Mouse (Mus musculus): ENCODE data around the gene Zfp219. TPM values are rescaled to one million over a fixed set of nuclear protein-coding genes. Genes with fewer than 3 reads are reported as not detected.

The Zfp219 gene
- polyA plus RNA-seq, 1 experiment: 25.9 TPM

GRCm38 (mm10) chr14:51987177-51987576 lies 33.4 kb downstream of the Zfp219 start:
- no peaks in the 10 kb centered on the region; the same call in 1 of the 2 replicates for H3K4me1 ChIP-seq (ENCODE audit: control insufficient read depth, insufficient read depth, low read length)
- TF ChIP-seq CTCF (IDR thresholded peaks at IDR 0.05; ENCODE audit: control insufficient read depth, insufficient read depth, low read length): no peak
- TF ChIP-seq POLR2A (IDR thresholded peaks at IDR 0.05; ENCODE audit: borderline replicate concordance, control insufficient read depth, low read depth, low read length): no peak
- H3K27ac ChIP-seq (ENCODE audit: control insufficient read depth, insufficient read depth, low read depth, low read length, poor library complexity): no peak overlapping the region
- 70% methylated on average over 6 of the region's 6 CpGs for WGBS
- H3K4me3 ChIP-seq (replicated peaks; ENCODE audit: control insufficient read depth, low read depth, low read length): no peak overlapping the region

- no peak overlapping the region for H3K27ac ChIP-seq (ENCODE audit: control insufficient read depth, insufficient read depth, low read depth, low read length, poor library complexity)
- TF ChIP-seq CTCF (IDR thresholded peaks at IDR 0.05; ENCODE audit: control insufficient read depth, insufficient read depth, low read length): no peak
- no peak for TF ChIP-seq POLR2A (IDR thresholded peaks at IDR 0.05; ENCODE audit: borderline replicate concordance, control insufficient read depth, low read depth, low read length)
- H3K4me3 ChIP-seq (replicated peaks; ENCODE audit: control insufficient read depth, low read depth, low read length): peak overlapping the region; percentile 54
- 11% methylated on average over 7 of the region's 7 CpGs for WGBS
- H3K4me1 ChIP-seq (ENCODE audit: control insufficient read depth, insufficient read depth, low read length): no peaks in the 10 kb centered on the region; the same call in 1 of the 2 replicates
Observed at GRCm38 (mm10) chr14:51986153-51986505, 34.4 kb downstream of the Zfp219 start.

GRCm38 (mm10) chr14:51985301-51986152 lies 35.0 kb downstream of the Zfp219 start:
- TF ChIP-seq CTCF (IDR thresholded peaks at IDR 0.05; ENCODE audit: control insufficient read depth, insufficient read depth, low read length) (no peak), POLR2A (IDR thresholded peaks at IDR 0.05; ENCODE audit: borderline replicate concordance, control insufficient read depth, low read depth, low read length) (peak; percentile 13; the same call in 1 of the 2 replicates)
- no peaks in the 10 kb centered on the region; the same call in 1 of the 2 replicates for H3K4me1 ChIP-seq (ENCODE audit: control insufficient read depth, insufficient read depth, low read length)
- H3K4me3 ChIP-seq (replicated peaks; ENCODE audit: control insufficient read depth, low read depth, low read length): peak overlapping the region; percentile 54
- H3K27ac ChIP-seq (ENCODE audit: control insufficient read depth, insufficient read depth, low read depth, low read length, poor library complexity): no peak overlapping the region
- 3% methylated on average over 27 of the region's 27 CpGs for WGBS

GRCm38 (mm10) chr14:51984247-51985231 lies 36.0 kb downstream of the Zfp219 start, which contains the start of gene Arhgef40:
Gene Arhgef40, plus strand, starts transcription at chr14:51984719.
- Histone ChIP-seq H3K27ac (ENCODE audit: control insufficient read depth, insufficient read depth, low read depth, low read length, poor library complexity) (no peak within 1 kb of the TSS), H3K4me1 (ENCODE audit: control insufficient read depth, insufficient read depth, low read length) (no peaks in the 10 kb centered on the region; the same call in 1 of the 2 replicates), H3K4me3 (replicated peaks; ENCODE audit: control insufficient read depth, low read depth, low read length) (peak within 1 kb of the TSS; percentile 54)
- under 1% methylated on average over 74 of the region's 74 CpGs for WGBS
- TF ChIP-seq CTCF (IDR thresholded peaks at IDR 0.05; ENCODE audit: control insufficient read depth, insufficient read depth, low read length) (no peak), POLR2A (IDR thresholded peaks at IDR 0.05; ENCODE audit: borderline replicate concordance, control insufficient read depth, low read depth, low read length) (no peak)

GRCm38 (mm10) chr14:51983855-51984246 lies 36.7 kb downstream of the Zfp219 start:
- TF ChIP-seq POLR2A (IDR thresholded peaks at IDR 0.05; ENCODE audit: borderline replicate concordance, control insufficient read depth, low read depth, low read length) (no peak), CTCF (IDR thresholded peaks at IDR 0.05; ENCODE audit: control insufficient read depth, insufficient read depth, low read length) (no peak)
- H3K4me3 ChIP-seq (replicated peaks; ENCODE audit: control insufficient read depth, low read depth, low read length): no peak overlapping the region
- H3K27ac ChIP-seq (ENCODE audit: control insufficient read depth, insufficient read depth, low read depth, low read length, poor library complexity): no peak overlapping the region
- WGBS: 5% methylated on average over 10 of the region's 10 CpGs
- H3K4me1 ChIP-seq (ENCODE audit: control insufficient read depth, insufficient read depth, low read length): no peaks in the 10 kb centered on the region; the same call in 1 of the 2 replicates

- TF ChIP-seq CTCF (IDR thresholded peaks at IDR 0.05; ENCODE audit: control insufficient read depth, insufficient read depth, low read length) (no peak), POLR2A (IDR thresholded peaks at IDR 0.05; ENCODE audit: borderline replicate concordance, control insufficient read depth, low read depth, low read length) (no peak)
- 69% methylated on average over 4 of the region's 4 CpGs for WGBS
- H3K4me3 ChIP-seq (replicated peaks; ENCODE audit: control insufficient read depth, low read depth, low read length): no peak overlapping the region
- H3K27ac ChIP-seq (ENCODE audit: control insufficient read depth, insufficient read depth, low read depth, low read length, poor library complexity): no peak overlapping the region
- no peaks in the 10 kb centered on the region; the same call in 1 of the 2 replicates for H3K4me1 ChIP-seq (ENCODE audit: control insufficient read depth, insufficient read depth, low read length)
Observed at GRCm38 (mm10) chr14:51983251-51983650, 37.3 kb downstream of the Zfp219 start.

GRCm38 (mm10) chr14:51979252-51979651 lies 41.3 kb downstream of the Zfp219 start:
- H3K4me1 ChIP-seq (ENCODE audit: control insufficient read depth, insufficient read depth, low read length): no peaks in the 10 kb centered on the region
- no peak overlapping the region for H3K4me3 ChIP-seq (replicated peaks; ENCODE audit: control insufficient read depth, low read depth, low read length)
- no peak overlapping the region for H3K27ac ChIP-seq (ENCODE audit: control insufficient read depth, insufficient read depth, low read depth, low read length, poor library complexity)
- TF ChIP-seq POLR2A (IDR thresholded peaks at IDR 0.05; ENCODE audit: borderline replicate concordance, control insufficient read depth, low read depth, low read length): no peak
- no peak for TF ChIP-seq CTCF (IDR thresholded peaks at IDR 0.05; ENCODE audit: control insufficient read depth, insufficient read depth, low read length)
- 64% methylated on average over 3 of the region's 3 CpGs for WGBS

- Histone ChIP-seq H3K27ac (ENCODE audit: control insufficient read depth, insufficient read depth, low read depth, low read length, poor library complexity) (no peak overlapping the region), H3K4me3 (replicated peaks; ENCODE audit: control insufficient read depth, low read depth, low read length) (no peak overlapping the region), H3K4me1 (ENCODE audit: control insufficient read depth, insufficient read depth, low read length) (no peaks in the 10 kb centered on the region)
- 75% methylated on average over 3 of the region's 3 CpGs for WGBS
- TF ChIP-seq CTCF (IDR thresholded peaks at IDR 0.05; ENCODE audit: control insufficient read depth, insufficient read depth, low read length): no peak
- TF ChIP-seq POLR2A (IDR thresholded peaks at IDR 0.05; ENCODE audit: borderline replicate concordance, control insufficient read depth, low read depth, low read length): no peak
Observed at GRCm38 (mm10) chr14:51967400-51967799, 53.1 kb downstream of the Zfp219 start.

Measured in bone marrow, adult 2 months (tissue).